Mouse (Mus musculus) lung, embryonic 14.5 days (tissue): ENCODE data around the gene Bicc1. TPM values are rescaled to one million over a fixed set of nuclear protein-coding genes. Genes with fewer than 3 reads are reported as not detected.

Experiments used
- ATAC-seq: fragments of 200-750 bp; cut with Nextera tagmentation; 2 replicates; pipeline ENCODE4 v1.8.0; 2017; ENCODE audit warnings: mild to moderate bottlenecking, moderate TSS enrichment, moderate library complexity; ENCODE audit not compliant: insufficient read depth
- DNase-seq: peaks from one replicate; pipeline ENCODE4 v3.0.0-alpha.2; 2015
- H3K27ac ChIP-seq: fragments of 300-500 bp; sonication (generic); 2 replicates; pipeline ENCODE4 v1.5.1; 2014; ENCODE audit warnings: low read depth, mild to moderate bottlenecking, moderate library complexity
- H3K27me3 ChIP-seq: fragments of 300-500 bp; sonication (generic); 2 replicates; pipeline ENCODE4 v1.6.1; 2014; ENCODE audit warnings: low read length, control low read depth; ENCODE audit not compliant: insufficient read depth
- H3K36me3 ChIP-seq: fragments of 300-500 bp; sonication (generic); 2 replicates; pipeline ENCODE4 v1.6.1; 2014; ENCODE audit warnings: control low read depth; ENCODE audit not compliant: insufficient read depth
- H3K4me1 ChIP-seq: fragments of 300-500 bp; sonication (generic); 2 replicates; pipeline ENCODE4 v1.6.1; 2014; ENCODE audit warnings: antibody characterized with exemption, control low read depth; ENCODE audit not compliant: insufficient read depth
- H3K4me2 ChIP-seq: fragments of 300-500 bp; sonication (generic); 2 replicates; pipeline ENCODE4 v1.6.1; 2014; ENCODE audit warnings: mild to moderate bottlenecking
- H3K4me3 ChIP-seq: fragments of 300-500 bp; sonication (generic); 2 replicates; pipeline ENCODE4 v1.5.1; 2014; ENCODE audit warnings: low read depth, low read length
- H3K9ac ChIP-seq: fragments of 300-500 bp; sonication (generic); 2 replicates; pipeline ENCODE4 v1.6.1; 2014
- H3K9me3 ChIP-seq: fragments of 300-500 bp; sonication (generic); 2 replicates; pipeline ENCODE4 v1.6.1; 2016; ENCODE audit warnings: low read depth, low read length, control low read depth
- CTCF ChIP-seq: IDR thresholded peaks from 2 replicates; pipeline ENCODE4 v1.5.1; 2016; ENCODE audit warnings: antibody characterized with exemption, low read depth
- WGBS: fragments of 180-500 bp; shearing (Covaris S2); extraction: QIAGEN DNeasy Blood & Tissue Kit; methylation state at CpG from one replicate; pipeline ENCODE4 v1.1.7; 2014; 5-methylcytosine and 5-hydroxymethylcytosine counted together
- polyA plus RNA-seq: library from polyadenylated mRNA; unstranded; fragments of >200 nt; fragmentation: Nextera tagmentation; extraction: Ambion mirVana; gene quantifications from 2 replicates; pipeline ENCODE4 v1.2.1, GENCODE M21; 2014

Gene Bicc1
- polyA plus RNA-seq, 1 experiment from 2014 or later = 26.4 TPM

DNA sequence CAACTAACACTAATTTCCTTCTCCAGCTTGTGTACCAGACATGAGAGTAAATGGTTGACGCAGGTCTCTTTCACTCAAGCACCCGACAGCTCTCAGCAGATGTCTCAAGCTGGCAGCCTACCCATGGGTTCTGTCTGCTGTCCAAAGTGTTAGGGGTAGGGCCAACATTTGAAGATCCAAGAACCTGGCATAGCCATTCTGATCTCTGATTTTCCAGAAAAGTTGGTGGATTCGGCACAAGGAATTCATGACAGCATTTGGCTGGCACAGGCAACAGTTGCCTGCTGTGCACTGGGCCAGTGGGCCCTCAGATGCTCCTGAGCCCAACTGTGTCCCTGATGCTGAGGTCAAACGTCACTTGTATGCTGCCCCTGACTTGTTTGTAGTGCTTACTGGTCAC is 130.5 kb downstream of the Bicc1 start:
- Histone ChIP-seq H3K4me3 (no peak overlapping the region), H3K9ac (no peak overlapping the region), H3K4me2 (peak overlapping the region; percentile 36; the same call in 1 of the 2 replicates), H3K27ac (peak overlapping the region; percentile 26), H3K36me3 (no peaks in the 10 kb centered on the region), H3K27me3 (no peaks in the 10 kb centered on the region), H3K4me1 (peaks cover 27% of the 10 kb centered on the region; the same call in 1 of the 2 replicates), H3K9me3 (no peaks in the 10 kb centered on the region)
- ATAC-seq (no peak), DNase-seq (peak; percentile 13)
- TF ChIP-seq CTCF = no peak
- WGBS = 59% methylated on average over 4 of the region's 4 CpGs

- no peak for TF ChIP-seq CTCF
- DNase-seq (peak; percentile 51), ATAC-seq (no peak; the same call in 1 of the 2 replicates)
- no peaks in the 10 kb centered on the region for H3K36me3 ChIP-seq
- 33% methylated on average over 14 of the region's 14 CpGs for WGBS
- peak overlapping the region; percentile 36 for H3K4me2 ChIP-seq
- peaks cover 27% of the 10 kb centered on the region; the same call in 1 of the 2 replicates for H3K4me1 ChIP-seq
- no peak overlapping the region for H3K4me3 ChIP-seq
- no peaks in the 10 kb centered on the region for H3K9me3 ChIP-seq
- peak overlapping the region; percentile 26; the same call in 1 of the 2 replicates for H3K27ac ChIP-seq
- no peaks in the 10 kb centered on the region for H3K27me3 ChIP-seq
- no peak overlapping the region for H3K9ac ChIP-seq
These were observed 131.2 kb downstream of the Bicc1 start for GRCm38 (mm10) chr10:71028066-71028844.

GRCm38 (mm10) chr10:71025131-71025894 is 134.2 kb downstream of the Bicc1 start:
- ATAC-seq (peak; percentile 54; the same call in 1 of the 2 replicates), DNase-seq (peak; percentile 67)
- H3K36me3 ChIP-seq = no peaks in the 10 kb centered on the region
- no peaks in the 10 kb centered on the region for H3K9me3 ChIP-seq
- 29% methylated on average over 18 of the region's 18 CpGs for WGBS
- H3K4me2 ChIP-seq = peak overlapping the region; percentile 48
- H3K4me3 ChIP-seq = no peak overlapping the region
- H3K9ac ChIP-seq = no peak overlapping the region
- no peaks in the 10 kb centered on the region for H3K27me3 ChIP-seq
- peaks cover 27% of the 10 kb centered on the region; the same call in 1 of the 2 replicates for H3K4me1 ChIP-seq
- TF ChIP-seq CTCF = peak; percentile 26
- peak overlapping the region; percentile 82 for H3K27ac ChIP-seq

DNA sequence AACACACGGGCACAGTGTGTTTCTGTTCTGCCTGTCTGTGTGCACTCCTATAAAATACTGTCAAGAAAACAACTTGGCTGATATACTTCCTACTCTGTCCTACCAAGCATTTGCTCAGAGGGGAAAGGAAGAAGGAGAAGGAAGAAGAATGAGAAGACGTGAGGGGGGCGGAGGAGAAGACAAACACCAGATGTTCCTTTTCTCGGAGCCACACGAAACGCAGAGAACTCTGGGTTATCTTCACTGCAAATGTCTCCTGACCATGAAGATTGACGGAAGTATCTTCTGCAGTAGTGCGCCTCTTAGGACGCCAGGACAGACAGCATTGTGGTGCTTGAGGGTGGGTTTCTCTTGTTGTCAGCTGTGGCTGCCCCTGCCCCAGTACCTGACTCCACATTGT is 134.8 kb downstream of the Bicc1 start:
- Histone ChIP-seq H3K9me3 (no peaks in the 10 kb centered on the region), H3K27me3 (no peaks in the 10 kb centered on the region), H3K9ac (no peak overlapping the region), H3K4me1 (peaks cover 27% of the 10 kb centered on the region; the same call in 1 of the 2 replicates), H3K27ac (peak overlapping the region; percentile 82), H3K4me2 (peak overlapping the region; percentile 48), H3K36me3 (no peaks in the 10 kb centered on the region), H3K4me3 (no peak overlapping the region)
- no peak for TF ChIP-seq CTCF
- 25% methylated on average over 9 of the region's 9 CpGs for WGBS
- peak; percentile 66 for DNase-seq
- peak; percentile 44; the same call in 1 of the 2 replicates for ATAC-seq

DNA sequence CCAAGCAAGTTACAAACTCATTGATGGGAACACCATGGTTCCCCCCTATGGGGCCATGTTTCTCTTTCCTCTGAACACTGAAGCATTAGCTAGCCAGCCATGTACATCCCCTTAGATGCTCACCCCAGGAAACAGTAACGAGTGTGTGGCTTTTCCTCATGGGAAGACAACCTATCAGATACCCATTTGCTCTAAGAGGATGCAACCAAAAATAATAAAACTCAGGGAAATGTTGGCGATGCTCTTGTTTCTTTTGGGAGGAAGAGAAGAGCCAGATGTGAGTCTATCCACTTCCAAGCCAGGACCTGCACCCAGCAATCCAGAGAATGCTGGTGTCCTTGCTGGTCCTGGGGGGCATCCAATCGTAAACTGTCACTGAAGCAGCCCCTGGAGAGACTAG is 136.0 kb downstream of the Bicc1 start:
- Histone ChIP-seq H3K9me3 (no peaks in the 10 kb centered on the region), H3K4me2 (no peak overlapping the region), H3K27me3 (no peaks in the 10 kb centered on the region), H3K4me1 (peaks cover 18% of the 10 kb centered on the region; the same call in 1 of the 2 replicates), H3K9ac (no peak overlapping the region), H3K27ac (no peak overlapping the region), H3K4me3 (no peak overlapping the region), H3K36me3 (no peaks in the 10 kb centered on the region)
- TF ChIP-seq CTCF = no peak
- WGBS = 52% methylated on average over 3 of the region's 3 CpGs
- DNase-seq (no peak), ATAC-seq (no peak)

DNA sequence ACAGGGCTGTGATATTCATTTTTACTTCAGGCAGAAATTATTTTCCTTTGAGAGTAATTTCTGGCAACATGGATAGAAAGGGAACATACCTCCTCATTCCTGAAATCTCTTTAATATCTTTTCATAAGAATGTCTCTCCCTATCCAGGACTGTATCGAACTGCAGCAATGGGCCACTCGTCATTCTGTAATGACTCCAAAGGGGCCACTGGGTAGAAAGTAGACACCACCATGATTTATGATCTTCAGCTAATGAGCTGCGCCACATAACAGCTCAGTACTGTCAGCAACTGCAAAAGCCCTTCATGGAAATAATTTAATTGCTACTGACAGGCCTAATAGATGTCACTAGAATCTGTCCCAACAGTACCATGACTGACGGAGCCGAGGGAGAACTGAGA is 139.0 kb downstream of the Bicc1 start:
- Histone ChIP-seq H3K27me3 (no peaks in the 10 kb centered on the region), H3K9ac (no peak overlapping the region), H3K36me3 (no peaks in the 10 kb centered on the region), H3K27ac (no peak overlapping the region), H3K4me2 (no peak overlapping the region), H3K4me3 (no peak overlapping the region), H3K9me3 (no peaks in the 10 kb centered on the region), H3K4me1 (peaks cover 9% of the 10 kb centered on the region; the same call in 1 of the 2 replicates)
- ATAC-seq (no peak), DNase-seq (no peak)
- whole genome bisulfite sequencing = 67% methylated on average over 5 of the region's 5 CpGs
- no peak for TF ChIP-seq CTCF

GRCm38 (mm10) chr10:71019836-71020235 is 139.7 kb downstream of the Bicc1 start:
- no peaks in the 10 kb centered on the region for H3K36me3 ChIP-seq
- H3K27me3 ChIP-seq = no peaks in the 10 kb centered on the region
- WGBS = 91% methylated on average over 6 of the region's 6 CpGs
- DNase-seq (no peak), ATAC-seq (no peak)
- H3K27ac ChIP-seq = no peak overlapping the region
- H3K4me1 ChIP-seq = peaks cover 5% of the 10 kb centered on the region; the same call in 1 of the 2 replicates
- H3K9ac ChIP-seq = no peak overlapping the region
- no peak for TF ChIP-seq CTCF
- no peaks in the 10 kb centered on the region for H3K9me3 ChIP-seq
- no peak overlapping the region for H3K4me2 ChIP-seq
- H3K4me3 ChIP-seq = no peak overlapping the region
